Mouse (Mus musculus) ES-Bruce4 (cell line): ENCODE data around the gene Flot1.

Source experiments
- CTCF ChIP-seq: IDR thresholded peaks from one replicate; pipeline ENCODE4 v1.8.1; 2011; ENCODE audit warnings: low read depth, low read length
- EP300 ChIP-seq: IDR thresholded peaks from 2 replicates; pipeline ENCODE4 v1.6.1; 2011; ENCODE audit warnings: low read depth, low read length; ENCODE audit not compliant: insufficient read depth
- POLR2A ChIP-seq: IDR thresholded peaks from one replicate; pipeline ENCODE4 v1.8.1; 2011; ENCODE audit warnings: low read length; ENCODE audit not compliant: insufficient read depth

GRCm38 (mm10) chr17:35838570-35838969 is 15.5 kb downstream of the Flot1 start:
- TF ChIP-seq POLR2A (no peak), CTCF (no peak), EP300 (no peak)
